Mouse (Mus musculus) lung, embryonic 14.5 days (tissue): ENCODE measurements at regions not wholly inside any gene's neighbourhood (a gene's known extent, or its start where the extent isn't known, plus 50 kb on each side); places are given as distances from the start of the nearest gene placed in this dataset.
A peak's percentile ranks its signal among the peaks of the same experiment; 100 is the strongest.
"Not testable (repeated sequence)": the region's sequence is repeated elsewhere in the genome, so short reads cannot be mapped to it uniquely, and the experiment has no call there.

Experiments
- ATAC-seq: fragments of 200-750 bp; cut with Nextera tagmentation; 2 replicates; pipeline ENCODE4 v1.8.0; 2017; ENCODE audit warnings: mild to moderate bottlenecking, moderate TSS enrichment, moderate library complexity; ENCODE audit not compliant: insufficient read depth
- DNase-seq: peaks from one replicate; pipeline ENCODE4 v3.0.0-alpha.2; 2015
- H3K27ac ChIP-seq: fragments of 300-500 bp; sonication (generic); 2 replicates; pipeline ENCODE4 v1.5.1; 2014; ENCODE audit warnings: low read depth, mild to moderate bottlenecking, moderate library complexity
- H3K27me3 ChIP-seq: fragments of 300-500 bp; sonication (generic); 2 replicates; pipeline ENCODE4 v1.6.1; 2014; ENCODE audit warnings: low read length, control low read depth; ENCODE audit not compliant: insufficient read depth
- H3K36me3 ChIP-seq: fragments of 300-500 bp; sonication (generic); 2 replicates; pipeline ENCODE4 v1.6.1; 2014; ENCODE audit warnings: control low read depth; ENCODE audit not compliant: insufficient read depth
- H3K4me1 ChIP-seq: fragments of 300-500 bp; sonication (generic); 2 replicates; pipeline ENCODE4 v1.6.1; 2014; ENCODE audit warnings: antibody characterized with exemption, control low read depth; ENCODE audit not compliant: insufficient read depth
- H3K4me2 ChIP-seq: fragments of 300-500 bp; sonication (generic); 2 replicates; pipeline ENCODE4 v1.6.1; 2014; ENCODE audit warnings: mild to moderate bottlenecking
- H3K4me3 ChIP-seq: fragments of 300-500 bp; sonication (generic); 2 replicates; pipeline ENCODE4 v1.5.1; 2014; ENCODE audit warnings: low read depth, low read length
- H3K9ac ChIP-seq: fragments of 300-500 bp; sonication (generic); 2 replicates; pipeline ENCODE4 v1.6.1; 2014
- H3K9me3 ChIP-seq: fragments of 300-500 bp; sonication (generic); 2 replicates; pipeline ENCODE4 v1.6.1; 2016; ENCODE audit warnings: low read depth, low read length, control low read depth
- CTCF ChIP-seq: IDR thresholded peaks from 2 replicates; pipeline ENCODE4 v1.5.1; 2016; ENCODE audit warnings: antibody characterized with exemption, low read depth
- WGBS: fragments of 180-500 bp; shearing (Covaris S2); extraction: QIAGEN DNeasy Blood & Tissue Kit; methylation state at CpG from one replicate; pipeline ENCODE4 v1.1.7; 2014; 5-methylcytosine and 5-hydroxymethylcytosine counted together

DNA sequence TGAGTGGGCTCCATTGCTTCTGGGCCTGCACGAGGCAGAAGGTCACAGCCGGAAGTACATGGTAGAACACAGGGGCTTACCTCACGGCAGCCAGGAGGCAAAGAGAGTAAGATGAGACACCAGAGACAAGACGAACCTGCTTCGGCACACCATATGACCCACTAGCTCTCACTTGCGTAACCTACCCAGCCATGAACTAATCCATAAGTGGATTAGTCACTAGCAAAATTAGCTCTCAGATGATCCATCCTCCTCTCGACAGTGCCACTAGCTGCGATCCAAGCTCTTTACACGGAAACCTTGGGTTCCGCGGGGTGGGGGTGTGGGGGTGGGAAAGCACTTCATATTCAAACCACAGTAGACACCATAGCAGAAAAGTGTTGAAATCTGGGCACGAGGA, 79.0 kb downstream of the Cd2 start:
- ATAC-seq (no peak), DNase-seq (no peak)
- no peak overlapping the region for H3K9ac ChIP-seq
- H3K27me3 ChIP-seq = no peaks in the 10 kb centered on the region
- no peak overlapping the region for H3K4me3 ChIP-seq
- no peak overlapping the region for H3K4me2 ChIP-seq
- 87% methylated on average over 12 of the region's 12 CpGs for WGBS
- H3K4me1 ChIP-seq = peaks cover 20% of the 10 kb centered on the region
- no peaks in the 10 kb centered on the region for H3K36me3 ChIP-seq
- no peak overlapping the region for H3K27ac ChIP-seq
- H3K9me3 ChIP-seq = no peaks in the 10 kb centered on the region
- no peak for TF ChIP-seq CTCF

DNA sequence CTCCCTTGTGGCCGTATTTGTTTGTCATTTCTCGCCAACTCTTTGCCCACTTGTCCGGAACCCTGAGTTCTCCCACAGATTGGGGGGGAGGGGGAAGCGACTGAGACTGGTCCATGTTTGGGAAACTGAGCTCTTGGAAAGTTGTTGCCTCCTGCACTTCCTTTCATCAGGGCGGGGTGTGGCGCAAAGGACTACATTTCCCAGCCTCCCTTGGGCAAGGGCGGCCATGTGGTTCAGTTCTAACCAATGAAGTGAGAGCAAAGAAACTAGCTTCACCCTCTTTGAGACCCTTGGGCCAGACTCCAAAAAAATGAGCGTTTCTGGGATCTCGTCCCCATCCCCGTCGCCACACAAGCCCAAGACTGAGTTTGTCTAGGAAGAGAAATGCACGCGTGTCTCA, 81.6 kb downstream of the Cd2 start:
- H3K4me2 ChIP-seq, H3K4me3 ChIP-seq, H3K27me3 ChIP-seq, H3K9me3 ChIP-seq, ATAC-seq, H3K9ac ChIP-seq, H3K36me3 ChIP-seq, DNase-seq, H3K4me1 ChIP-seq, H3K27ac ChIP-seq: not testable (repeated sequence)
- WGBS = 92% methylated on average over 13 of the region's 13 CpGs

DNA sequence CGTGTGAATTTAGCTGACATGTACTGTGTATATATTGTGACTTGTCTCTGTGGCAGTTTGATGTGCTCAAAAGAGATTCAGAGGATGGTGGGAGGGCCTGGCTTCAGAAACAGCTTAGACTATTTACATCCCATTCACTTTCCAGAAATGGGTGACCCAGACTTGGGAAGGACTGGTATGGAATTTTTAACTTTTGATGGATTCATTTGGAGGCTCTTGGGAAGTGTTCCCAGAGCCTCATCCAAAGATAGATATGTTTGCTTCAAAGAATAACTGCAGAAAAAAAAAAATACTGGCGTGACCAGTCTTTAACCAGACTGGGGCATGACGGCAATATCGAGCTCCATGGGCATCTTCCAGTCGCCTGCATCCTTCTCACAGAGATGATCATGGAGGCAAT, 84.6 kb upstream of the Ptgfrn start:
- ATAC-seq (no peak), DNase-seq (peak; percentile 27)
- TF ChIP-seq CTCF = no peak
- H3K27me3 ChIP-seq = no peaks in the 10 kb centered on the region
- no peaks in the 10 kb centered on the region for H3K9me3 ChIP-seq
- no peaks in the 10 kb centered on the region for H3K4me1 ChIP-seq
- no peak overlapping the region for H3K4me2 ChIP-seq
- H3K9ac ChIP-seq = no peak overlapping the region
- no peaks in the 10 kb centered on the region for H3K36me3 ChIP-seq
- no peak overlapping the region for H3K4me3 ChIP-seq
- 64% methylated on average over 5 of the region's 5 CpGs for WGBS
- H3K27ac ChIP-seq = no peak overlapping the region

DNA sequence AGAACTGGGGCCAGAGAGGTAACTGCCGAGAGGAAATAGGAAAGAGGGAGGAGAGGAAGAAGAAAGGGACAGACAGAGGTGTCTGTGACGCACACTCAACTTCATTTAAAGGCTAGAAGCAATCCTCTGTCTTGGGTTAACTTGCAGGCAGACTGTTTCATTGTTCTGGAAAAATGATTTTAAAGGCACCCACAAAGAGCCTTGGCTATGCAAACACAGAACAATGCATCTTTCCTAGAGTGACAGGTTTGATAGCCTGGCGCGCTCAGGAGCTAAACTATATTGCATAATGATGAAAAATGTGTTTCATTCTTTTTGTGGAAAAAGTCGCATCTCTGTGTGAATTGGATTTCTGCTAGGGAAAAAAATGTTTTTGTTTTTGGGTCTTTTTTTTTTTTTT, 84.2 kb upstream of the Ptgfrn start:
- no peak for DNase-seq
- no peak overlapping the region for H3K4me3 ChIP-seq
- no peaks in the 10 kb centered on the region for H3K4me1 ChIP-seq
- no peak for ATAC-seq
- H3K27me3 ChIP-seq = no peaks in the 10 kb centered on the region
- no peak overlapping the region for H3K9ac ChIP-seq
- no peaks in the 10 kb centered on the region for H3K9me3 ChIP-seq
- no peak overlapping the region for H3K27ac ChIP-seq
- WGBS = 42% methylated on average over 5 of the region's 5 CpGs
- TF ChIP-seq CTCF = no peak
- H3K4me2 ChIP-seq = no peak overlapping the region
- H3K36me3 ChIP-seq = no peaks in the 10 kb centered on the region

DNA sequence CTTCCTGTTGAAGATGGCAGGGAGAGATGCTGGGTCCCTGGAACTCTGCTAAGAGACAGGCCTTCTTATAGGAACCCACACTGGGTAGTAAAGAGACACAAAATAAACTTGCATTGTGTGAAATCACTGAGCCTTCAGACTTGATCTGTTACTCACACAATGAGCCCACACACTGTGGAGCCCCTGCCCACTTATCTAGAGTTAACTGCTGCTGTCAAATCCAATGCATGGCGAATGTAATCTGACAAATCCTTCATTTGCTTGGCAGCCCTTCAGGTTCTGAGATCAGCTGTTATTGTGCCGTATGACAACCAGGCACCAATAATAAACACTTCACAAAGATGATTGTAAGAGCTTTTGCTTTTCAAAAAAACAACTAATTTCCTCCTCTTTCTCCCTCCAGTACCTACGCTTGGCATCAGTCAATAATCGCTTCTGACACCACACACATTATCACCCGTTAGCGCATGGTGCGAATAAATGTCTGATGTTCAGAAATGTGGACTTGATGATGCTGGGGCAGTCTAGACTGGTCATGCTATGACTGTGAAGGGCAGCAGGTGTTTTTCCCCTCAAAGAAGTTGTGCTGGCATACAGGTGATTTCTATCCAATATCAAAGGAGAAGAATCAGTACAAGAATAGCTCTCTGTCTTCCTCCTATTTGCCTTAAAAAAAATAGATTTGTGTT, 81.4 kb upstream of the Ptgfrn start:
- H3K4me2 ChIP-seq = no peak overlapping the region
- 70% methylated on average over 7 of the region's 7 CpGs for WGBS

DNA sequence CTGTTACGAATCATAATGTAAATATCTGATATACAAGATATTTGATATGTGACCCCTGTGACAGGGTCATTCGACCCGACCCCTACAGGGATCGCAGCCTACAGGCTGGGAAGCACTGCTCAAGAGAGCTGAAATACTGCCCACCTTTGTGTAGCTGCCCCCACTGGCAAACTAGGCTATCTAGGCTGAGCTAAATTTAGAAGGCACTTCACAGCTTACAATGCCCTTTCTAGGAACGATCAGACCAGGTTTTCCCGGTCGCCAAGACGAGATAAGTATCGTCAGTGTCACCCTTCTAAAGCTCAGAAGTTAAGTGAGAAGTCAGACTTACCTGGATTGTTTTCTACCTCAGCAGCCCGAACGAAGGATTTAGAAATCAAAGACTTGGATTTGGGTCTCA, 71.9 kb upstream of the Ptgfrn start:
- H3K27ac ChIP-seq = no peak overlapping the region
- no peaks in the 10 kb centered on the region for H3K27me3 ChIP-seq
- DNase-seq (no peak), ATAC-seq (no peak)
- H3K9me3 ChIP-seq = no peaks in the 10 kb centered on the region; the same call in 1 of the 2 replicates
- H3K4me2 ChIP-seq = no peak overlapping the region
- H3K4me3 ChIP-seq = no peak overlapping the region
- H3K9ac ChIP-seq = no peak overlapping the region
- no peak for TF ChIP-seq CTCF
- WGBS = 67% methylated on average over 11 of the region's 11 CpGs
- H3K4me1 ChIP-seq = no peaks in the 10 kb centered on the region
- no peaks in the 10 kb centered on the region for H3K36me3 ChIP-seq

More for the DNA sequence above, 81.4 kb upstream of the Ptgfrn start:
- no peak for DNase-seq
- H3K9ac ChIP-seq = no peak overlapping the region
- no peak overlapping the region for H3K4me3 ChIP-seq
- H3K27me3 ChIP-seq = no peaks in the 10 kb centered on the region
- no peak for TF ChIP-seq CTCF
- no peaks in the 10 kb centered on the region for H3K36me3 ChIP-seq
- H3K27ac ChIP-seq = no peak overlapping the region
- ATAC-seq = no peak
- H3K4me1 ChIP-seq = no peaks in the 10 kb centered on the region
- H3K9me3 ChIP-seq = no peaks in the 10 kb centered on the region

DNA sequence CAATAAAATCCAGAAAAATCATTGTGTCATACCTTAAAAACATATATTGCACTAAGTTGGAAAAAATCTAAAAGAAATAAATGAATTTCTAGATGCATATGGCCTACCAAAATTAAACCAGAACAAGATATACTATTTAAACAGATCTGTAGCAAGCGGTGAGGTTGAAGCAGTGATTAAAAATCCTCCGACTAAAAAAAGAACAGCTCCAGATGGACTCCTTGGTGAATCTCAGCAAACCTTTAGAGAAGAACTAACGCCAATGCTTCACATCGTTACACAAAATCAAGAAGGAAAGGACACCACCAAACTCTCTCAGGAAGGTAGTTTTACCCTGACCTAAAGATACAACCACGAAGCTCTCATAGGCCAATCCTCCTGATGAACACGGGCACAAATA, 63.9 kb upstream of the Ptgfrn start:
- 86% methylated on average over 6 of the region's 6 CpGs for WGBS
- no peak overlapping the region for H3K4me3 ChIP-seq
- H3K9ac ChIP-seq = no peak overlapping the region
- DNase-seq (no peak), ATAC-seq (no peak)
- no peaks in the 10 kb centered on the region for H3K4me1 ChIP-seq
- H3K9me3 ChIP-seq = no peaks in the 10 kb centered on the region
- no peaks in the 10 kb centered on the region for H3K27me3 ChIP-seq
- H3K4me2 ChIP-seq = no peak overlapping the region
- TF ChIP-seq CTCF = no peak
- no peak overlapping the region for H3K27ac ChIP-seq
- no peaks in the 10 kb centered on the region for H3K36me3 ChIP-seq
